In the genomic region with DNA sequence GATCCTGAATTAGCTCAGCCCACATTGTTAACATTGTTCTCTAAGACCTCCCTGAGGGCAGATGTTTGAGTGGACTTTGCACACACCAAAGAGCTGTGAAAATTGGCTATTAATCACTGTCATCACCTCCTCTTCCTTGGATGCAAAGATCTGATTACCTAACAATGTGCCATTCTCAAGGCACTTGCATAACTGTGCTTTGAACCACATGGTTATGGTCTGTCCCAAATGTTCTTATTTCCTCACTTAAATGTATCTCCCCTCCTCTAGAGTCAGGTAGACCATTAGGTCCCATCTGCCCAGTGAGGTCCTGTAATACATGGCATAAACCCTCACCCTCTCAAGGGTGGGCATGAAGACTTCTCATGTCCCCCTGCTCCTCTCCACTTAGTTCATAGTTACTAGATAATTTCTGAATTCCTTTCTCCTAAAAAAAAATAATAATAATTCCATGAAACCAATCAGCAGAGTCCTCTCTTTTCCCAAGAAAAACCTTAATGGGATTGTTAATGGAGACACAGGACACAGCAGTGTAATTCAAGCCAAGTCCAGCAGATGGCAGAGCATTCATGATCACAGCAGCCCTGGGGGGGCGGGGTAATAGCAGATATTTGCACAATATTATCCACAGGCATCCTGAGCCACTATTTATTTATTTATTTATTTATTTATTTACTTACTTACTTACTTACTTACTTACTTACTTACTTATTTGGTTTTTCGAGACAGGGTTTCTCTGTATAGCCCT, we compare ENCODE assay signal across 9 mouse cellular contexts. TPM values are rescaled to one million over a fixed set of nuclear protein-coding genes. Genes with fewer than 3 reads are reported as not detected.
DNase-seq lines count a peak whose midpoint lies in the region; ATAC-seq and TF ChIP-seq lines count a peak whose summit lies in the region.
"Had no signal": no experiment of that assay in that cellular context is flagged by ENCODE, and none has a peak within 500 bp of the region (broad histone marks: within the 10 kb centered on the region; RNA-seq: fewer than 3 reads in every experiment).

No protein-coding gene starts in this region.

- peak; percentile 82 for TF ChIP-seq CTCF in lung, postnatal 0 days (IDR thresholded peaks at IDR 0.05)
- TF ChIP-seq CTCF in small intestine, adult 2 months (IDR thresholded peaks at IDR 0.05; ENCODE audit: extremely low read depth, insufficient read length, insufficient replicate concordance, low read depth, low read length), result peak; percentile 69; the same call in 1 of the 2 replicates

- no peaks in the 10 kb centered on the region for H3K36me3 ChIP-seq in lung, postnatal 0 days (ENCODE audit: insufficient read depth, low read length)
- H3K36me3 ChIP-seq in small intestine, adult 2 months (ENCODE audit: control insufficient read depth, insufficient read depth, low read length), result no peaks in the 10 kb centered on the region
- H3K36me3 ChIP-seq: limb, embryonic 15.5 days had no signal

- peak; percentile 69 for DNase-seq in gastrocnemius, adult 18-20 months (ENCODE audit: low spot score)
- no peak for DNase-seq in gastrocnemius, postnatal 25 days
- DNase-seq in NIH3T3 (ENCODE audit: low read depth), result peak; percentile 93
- peak; percentile 86 to 88 for DNase-seq in cerebellum, postnatal 10 days
- DNase-seq in gonadal fat pad, adult 2 months (ENCODE audit: low read depth), result peak; percentile 73
- peak; percentile 88 for DNase-seq in kidney, postnatal 4 days
- peak; percentile 81 for DNase-seq in lung, postnatal 0 days (ENCODE audit: low spot score)

- H3K4me3 ChIP-seq in lung, postnatal 0 days (ENCODE audit: low read depth, low read length), result no peak overlapping the region
- H3K4me3 ChIP-seq in small intestine, adult 2 months (ENCODE audit: low read depth, low read length), result no peak overlapping the region
- H3K4me3 ChIP-seq: limb, embryonic 15.5 days had no signal

- H3K27ac ChIP-seq in lung, postnatal 0 days (ENCODE audit: low read length), result no peak overlapping the region
- no peak overlapping the region for H3K27ac ChIP-seq in small intestine, adult 2 months (ENCODE audit: insufficient read depth, low read depth, low read length)
- H3K27ac ChIP-seq: limb, embryonic 15.5 days had no signal

- no peaks in the 10 kb centered on the region for H3K27me3 ChIP-seq in lung, postnatal 0 days (replicated peaks; ENCODE audit: insufficient read depth, low read length)
- no peaks in the 10 kb centered on the region for H3K27me3 ChIP-seq in small intestine, adult 2 months (ENCODE audit: control insufficient read depth, insufficient read depth, low read length)
- H3K27me3 ChIP-seq: limb, embryonic 15.5 days had no signal

- TF ChIP-seq EP300 in lung, postnatal 0 days (IDR thresholded peaks at IDR 0.05), result no peak

- ATAC-seq in lung, postnatal 0 days, result peak; percentile 71

- H3K9me3 ChIP-seq in lung, postnatal 0 days (ENCODE audit: low read length), result no peaks in the 10 kb centered on the region
- H3K9me3 ChIP-seq: limb, embryonic 15.5 days had no signal

- WGBS in lung, postnatal 0 days, result 38% methylated on average over 2 of the region's 2 CpGs
- 37% methylated on average over 2 of the region's 2 CpGs for WGBS in small intestine, adult 2 months

- TF ChIP-seq POLR2A in small intestine, adult 2 months (IDR thresholded peaks at IDR 0.05; ENCODE audit: low read depth, low read length), result no peak

- H3K4me2 ChIP-seq in lung, postnatal 0 days (replicated peaks; ENCODE audit: low read depth, low read length), result no peak overlapping the region
- H3K4me2 ChIP-seq: limb, embryonic 15.5 days had no signal

- no peak overlapping the region for H3K9ac ChIP-seq in lung, postnatal 0 days (replicated peaks; ENCODE audit: low read depth)
- H3K9ac ChIP-seq: limb, embryonic 15.5 days had no signal

- H3K4me1 ChIP-seq in lung, postnatal 0 days (ENCODE audit: insufficient read depth, low read depth, low read length), result no peaks in the 10 kb centered on the region
- no peaks in the 10 kb centered on the region for H3K4me1 ChIP-seq in small intestine, adult 2 months (ENCODE audit: control insufficient read depth, insufficient read depth, insufficient read length, low read length)
- H3K4me1 ChIP-seq: limb, embryonic 15.5 days had no signal

RNA-seq across cellular contexts. Expression of a gene that starts 17.7 kb away (rescaled TPM):
- total RNA-seq in gastrocnemius, adult 18-20 months (2021), result 10 to 100 TPM; 58.2 to 61.6 TPM
- total RNA-seq in gastrocnemius, postnatal 25 days (2021), result 10 to 100 TPM; 35.0 to 43.7 TPM
- polyA plus RNA-seq in gonadal fat pad, adult 2 months (2012; rRNA removed), result 3.9 and 4.3 TPM in 2 replicates
- polyA plus RNA-seq in lung, postnatal 0 days (2015; fragmentation: Nextera tagmentation; extraction: Ambion mirVana), result 4.0 and 4.7 TPM in 2 replicates
- polyA plus RNA-seq in small intestine, adult 2 months (2012; rRNA removed), result 1.7 and 3.2 TPM in 2 replicates

RNA-seq across cellular contexts. Expression of a gene that starts 35.2 kb away (rescaled TPM):
- 10 to 100 TPM; 39.5 to 44.5 TPM for total RNA-seq in gastrocnemius, adult 18-20 months (2021)
- 10 to 100 TPM; 39.4 to 44.8 TPM for total RNA-seq in gastrocnemius, postnatal 25 days (2021)
- polyA plus RNA-seq in gonadal fat pad, adult 2 months (2012; rRNA removed), result 16.4 and 18.5 TPM in 2 replicates
- 106 and 111 TPM in 2 replicates for polyA plus RNA-seq in lung, postnatal 0 days (2015; fragmentation: Nextera tagmentation; extraction: Ambion mirVana)
- polyA plus RNA-seq in small intestine, adult 2 months (2012; rRNA removed), result 2.3 and 3.2 TPM in 2 replicates

RNA-seq across cellular contexts. Expression of a gene that starts 36.1 kb away (rescaled TPM):
- 10 to 100 TPM; 10.9 to 12.0 TPM for total RNA-seq in gastrocnemius, adult 18-20 months (2021)
- 10 to 100 TPM; 12.0 to 15.1 TPM for total RNA-seq in gastrocnemius, postnatal 25 days (2021)
- 20.5 and 24.2 TPM in 2 replicates for polyA plus RNA-seq in gonadal fat pad, adult 2 months (2012; rRNA removed)
- polyA plus RNA-seq in lung, postnatal 0 days (2015; fragmentation: Nextera tagmentation; extraction: Ambion mirVana), result 93.1 and 97.5 TPM in 2 replicates
- 2.9 and 4.0 TPM in 2 replicates for polyA plus RNA-seq in small intestine, adult 2 months (2012; rRNA removed)

RNA-seq across cellular contexts. Expression of a gene that starts 49.3 kb away (rescaled TPM):
- total RNA-seq in gastrocnemius, adult 18-20 months (2021), result 10 to 100 TPM; 21.2 to 24.5 TPM
- 10 to 100 TPM; 19.7 to 20.7 TPM for total RNA-seq in gastrocnemius, postnatal 25 days (2021)
- 26.0 and 27.1 TPM in 2 replicates for polyA plus RNA-seq in gonadal fat pad, adult 2 months (2012; rRNA removed)
- 26.6 and 27.8 TPM in 2 replicates for polyA plus RNA-seq in lung, postnatal 0 days (2015; fragmentation: Nextera tagmentation; extraction: Ambion mirVana)
- polyA plus RNA-seq in small intestine, adult 2 months (2012; rRNA removed), result 22.0 and 24.1 TPM in 2 replicates

RNA-seq across cellular contexts. Expression of a gene that starts 50.2 kb away (rescaled TPM):
- total RNA-seq in gastrocnemius, adult 18-20 months (2021), result not detected
- total RNA-seq in gastrocnemius, postnatal 25 days (2021), result not detected
- polyA plus RNA-seq in gonadal fat pad, adult 2 months (2012; rRNA removed), result 0.39 TPM in 1 of 2 replicates, not detected in the other
- 1.7 and 1.9 TPM in 2 replicates for polyA plus RNA-seq in lung, postnatal 0 days (2015; fragmentation: Nextera tagmentation; extraction: Ambion mirVana)
- 0.13 and 0.15 TPM in 2 replicates for polyA plus RNA-seq in small intestine, adult 2 months (2012; rRNA removed)
